Mouse (Mus musculus) embryonic facial prominence, embryonic 12.5 days (tissue): ENCODE data around the gene Mrpl20. TPM values are rescaled to one million over a fixed set of nuclear protein-coding genes. Genes with fewer than 3 reads are reported as not detected.

Experiments
- ATAC-seq: fragments of 200-750 bp; cut with Nextera tagmentation; 2 replicates; pipeline ENCODE4 v1.8.0; 2017; ENCODE audit not compliant: insufficient number of reproducible peaks, insufficient read depth, low FRiP score, low TSS enrichment
- H3K27ac ChIP-seq: fragments of 300-500 bp; sonication (generic); 2 replicates; pipeline ENCODE4 v1.5.1; 2016; ENCODE audit warnings: mild to moderate bottlenecking
- H3K27me3 ChIP-seq: fragments of 300-500 bp; sonication (generic); 2 replicates; pipeline ENCODE4 v1.6.1; 2016; ENCODE audit warnings: mild to moderate bottlenecking, moderate library complexity
- H3K36me3 ChIP-seq: fragments of 300-500 bp; sonication (generic); 2 replicates; pipeline ENCODE4 v1.6.1; 2016; ENCODE audit warnings: mild to moderate bottlenecking
- H3K4me1 ChIP-seq: fragments of 300-500 bp; sonication (generic); 2 replicates; pipeline ENCODE4 v1.6.1; 2016
- H3K4me2 ChIP-seq: fragments of 300-500 bp; sonication (generic); replicated peaks from 2 replicates; pipeline ENCODE4 v1.6.1; 2016; ENCODE audit warnings: mild to moderate bottlenecking, moderate library complexity
- H3K4me3 ChIP-seq: fragments of 300-500 bp; sonication (generic); 2 replicates; pipeline ENCODE4 v1.5.1; 2016; ENCODE audit warnings: mild to moderate bottlenecking
- H3K9ac ChIP-seq: fragments of 300-500 bp; sonication (generic); 2 replicates; pipeline ENCODE4 v1.6.1; 2016; ENCODE audit warnings: mild to moderate bottlenecking, moderate library complexity
- H3K9me3 ChIP-seq: fragments of 300-500 bp; sonication (generic); 2 replicates; pipeline ENCODE4 v1.6.1; 2016; ENCODE audit warnings: mild to moderate bottlenecking, moderate library complexity
- WGBS: fragments of 180-500 bp; shearing (Covaris S2); methylation state at CpG from one replicate; pipeline ENCODE4 v1.1.7; 2016; 5-methylcytosine and 5-hydroxymethylcytosine counted together
- polyA plus RNA-seq: library from polyadenylated mRNA; unstranded; fragments of >200 nt; fragmentation: Nextera tagmentation; extraction: Ambion mirVana; gene quantifications from 2 replicates; pipeline ENCODE4 v1.2.1, GENCODE M21; 2016

Mrpl20 gene
- polyA plus RNA-seq, 1 experiment from 2014 or later: 214 TPM

DNA sequence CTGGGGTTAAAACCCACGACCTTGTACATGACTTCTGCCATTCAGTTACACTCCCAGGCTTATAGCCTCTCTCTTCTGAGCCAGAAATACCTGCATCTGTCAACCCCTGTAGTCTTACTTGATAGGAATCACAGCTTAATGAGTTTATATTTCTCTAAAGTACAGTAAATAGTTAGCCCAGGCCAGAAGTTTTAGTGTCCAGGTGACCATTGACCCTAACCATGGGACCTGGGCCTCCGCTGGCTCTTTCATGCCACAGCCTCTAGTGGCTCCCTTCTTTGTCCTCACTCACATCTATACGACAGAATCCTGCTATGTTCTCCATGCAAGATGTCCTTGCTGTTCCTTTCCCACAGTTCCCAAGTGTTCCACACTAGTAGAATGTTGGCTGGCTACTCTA is 5.2 kb downstream of the Mrpl20 start:
- 84% methylated on average over 3 of the region's 3 CpGs for WGBS

DNA sequence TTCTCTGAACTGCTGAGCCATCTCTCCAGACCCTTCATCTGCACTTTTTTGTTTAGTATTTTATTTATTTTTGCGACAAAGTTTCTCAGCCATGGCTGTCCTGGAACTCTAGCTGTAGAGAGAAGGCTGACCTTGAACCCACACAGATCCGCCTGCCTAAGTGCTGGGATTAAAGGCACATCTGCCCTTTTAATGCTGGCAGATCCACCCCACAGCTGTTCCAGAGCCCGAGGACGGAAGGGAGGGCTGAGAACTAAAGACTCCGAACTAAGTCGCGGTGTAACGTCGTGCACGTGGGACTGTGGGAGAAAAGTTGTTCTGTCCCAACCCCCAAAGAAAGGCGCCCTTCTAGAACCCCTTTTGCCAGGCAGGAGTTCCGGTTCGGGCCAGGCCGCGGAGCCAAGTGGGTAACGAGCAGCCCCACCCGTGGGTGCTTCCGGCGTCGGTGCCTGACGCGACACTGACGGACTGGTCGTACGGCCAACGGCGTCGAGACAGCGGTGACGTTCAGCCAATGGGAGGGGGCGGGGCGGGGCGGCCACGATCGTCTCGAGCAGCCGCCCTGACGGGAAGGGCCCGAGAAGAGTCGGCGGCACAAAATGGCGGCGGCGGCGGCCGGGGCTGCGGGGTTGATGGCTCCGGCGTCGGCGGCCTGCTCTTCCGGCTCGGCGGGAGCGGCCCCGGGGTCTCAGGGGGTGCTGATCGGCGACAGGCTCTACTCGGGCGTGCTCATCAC is 9.4 kb downstream of the Mrpl20 start, which contains the start of gene Ccnl2:
Gene Ccnl2 (plus strand): TSS at position 561 of the 736 bp plus-strand sequence.
- WGBS: 1% methylated on average over 60 of the region's 60 CpGs
- H3K9ac ChIP-seq: peak within 1 kb of the TSS; percentile 98
- peak; percentile 98 for ATAC-seq
- H3K9me3 ChIP-seq: no peaks in the 10 kb centered on the region
- no peaks in the 10 kb centered on the region for H3K27me3 ChIP-seq
- peaks cover 18% of the 10 kb centered on the region for H3K4me1 ChIP-seq
- peak within 1 kb of the TSS; percentile 94 for H3K27ac ChIP-seq
- H3K4me2 ChIP-seq: peak within 1 kb of the TSS; percentile 92
- H3K36me3 ChIP-seq: peaks cover 74% of the 10 kb centered on the region
- H3K4me3 ChIP-seq: peak within 1 kb of the TSS; percentile 93

More for the DNA sequence above, 5.2 kb downstream of the Mrpl20 start:
- Histone ChIP-seq H3K36me3 (peaks cover 50% of the 10 kb centered on the region), H3K4me2 (no peak overlapping the region), H3K9ac (no peak overlapping the region), H3K4me1 (peaks cover 18% of the 10 kb centered on the region), H3K9me3 (no peaks in the 10 kb centered on the region), H3K4me3 (no peak overlapping the region), H3K27me3 (no peaks in the 10 kb centered on the region), H3K27ac (no peak overlapping the region)
- no peak for ATAC-seq

DNA sequence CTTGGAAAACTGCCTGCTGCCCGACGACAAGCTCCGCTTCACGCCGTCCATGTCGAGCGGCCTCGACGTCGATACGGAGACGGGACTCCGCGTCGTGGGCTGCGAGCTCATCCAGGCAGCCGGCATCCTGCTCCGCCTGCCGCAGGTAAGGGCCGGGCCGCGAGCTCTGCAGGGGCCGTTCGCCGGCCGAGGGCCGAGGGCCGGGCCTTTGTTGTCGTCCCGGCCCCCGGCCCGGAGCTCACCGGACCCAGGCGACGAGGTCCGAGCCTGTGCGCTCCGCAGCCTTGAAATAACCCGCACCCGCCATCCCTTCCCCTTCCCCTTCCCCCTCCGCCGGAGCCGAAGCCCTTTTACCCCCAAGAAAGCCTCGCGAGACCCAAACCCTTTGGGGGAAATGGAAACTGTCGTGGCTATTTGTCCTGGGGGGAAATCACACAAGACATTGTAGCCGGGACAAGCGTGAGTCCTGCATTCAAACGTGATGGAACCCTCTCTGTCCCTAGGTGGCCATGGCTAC is 10.0 kb downstream of the Mrpl20 start:
- no peaks in the 10 kb centered on the region for H3K9me3 ChIP-seq
- peak overlapping the region; percentile 93 for H3K4me3 ChIP-seq
- H3K4me1 ChIP-seq: peaks cover 18% of the 10 kb centered on the region
- H3K4me2 ChIP-seq: peak overlapping the region; percentile 92
- H3K27me3 ChIP-seq: no peaks in the 10 kb centered on the region
- peak; percentile 44 for ATAC-seq
- peaks cover 74% of the 10 kb centered on the region for H3K36me3 ChIP-seq
- peak overlapping the region; percentile 98 for H3K9ac ChIP-seq
- H3K27ac ChIP-seq: peak overlapping the region; percentile 85
- WGBS: under 1% methylated on average over 49 of the region's 49 CpGs

DNA sequence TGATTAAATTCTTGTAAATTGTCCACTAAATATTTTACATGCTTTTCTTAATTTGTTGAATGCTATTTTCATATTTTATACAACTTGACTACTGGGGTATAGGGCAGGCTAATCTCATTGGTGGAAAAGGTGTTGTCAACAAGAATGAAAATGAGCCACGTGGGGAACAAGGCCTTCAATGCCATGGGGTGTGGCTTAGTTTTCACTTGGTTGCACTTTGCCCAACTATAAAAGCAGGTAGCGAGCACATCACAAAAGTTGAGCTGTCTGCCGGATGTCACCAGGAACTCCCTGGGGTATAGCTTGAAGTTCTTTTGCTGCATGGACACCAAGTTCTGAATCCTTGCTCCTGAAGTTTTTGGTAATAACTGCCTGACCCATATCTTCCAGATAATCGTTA is 14.9 kb downstream of the Mrpl20 start:
- Histone ChIP-seq H3K4me1 (peaks cover 12% of the 10 kb centered on the region), H3K27ac (no peak overlapping the region), H3K4me2 (no peak overlapping the region), H3K36me3 (peaks cover 85% of the 10 kb centered on the region), H3K9me3 (no peaks in the 10 kb centered on the region), H3K9ac (no peak overlapping the region), H3K27me3 (no peaks in the 10 kb centered on the region), H3K4me3 (no peak overlapping the region)
- 89% methylated on average over 4 of the region's 4 CpGs for WGBS
- no peak for ATAC-seq

DNA sequence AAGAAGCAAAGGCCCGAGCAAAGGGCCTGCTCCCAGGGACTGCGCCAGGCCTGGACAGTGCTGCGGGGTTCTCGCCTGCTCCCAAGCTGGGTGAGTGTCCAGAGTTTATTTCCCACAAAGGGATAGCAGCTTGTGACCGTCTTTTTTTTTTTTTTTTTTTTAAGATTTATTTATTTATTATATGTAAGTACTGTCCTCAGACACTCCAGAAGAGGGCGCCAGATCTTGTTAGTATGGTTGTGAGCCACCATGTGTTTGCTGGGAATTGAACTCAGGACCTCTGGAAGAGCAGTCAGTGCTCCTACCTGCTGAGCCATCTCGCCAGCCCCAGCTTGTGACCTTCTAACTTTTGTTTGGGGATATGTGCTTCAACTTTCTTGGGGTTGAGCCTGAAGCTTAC is 18.3 kb downstream of the Mrpl20 start:
- H3K9ac ChIP-seq: no peak overlapping the region
- no peak overlapping the region for H3K27ac ChIP-seq
- 80% methylated on average over 7 of the region's 7 CpGs for WGBS
- no peaks in the 10 kb centered on the region for H3K27me3 ChIP-seq
- no peak overlapping the region for H3K4me3 ChIP-seq
- no peak overlapping the region for H3K4me2 ChIP-seq
- no peaks in the 10 kb centered on the region for H3K4me1 ChIP-seq
- no peaks in the 10 kb centered on the region for H3K9me3 ChIP-seq
- H3K36me3 ChIP-seq: peaks cover 91% of the 10 kb centered on the region
- no peak for ATAC-seq

DNA sequence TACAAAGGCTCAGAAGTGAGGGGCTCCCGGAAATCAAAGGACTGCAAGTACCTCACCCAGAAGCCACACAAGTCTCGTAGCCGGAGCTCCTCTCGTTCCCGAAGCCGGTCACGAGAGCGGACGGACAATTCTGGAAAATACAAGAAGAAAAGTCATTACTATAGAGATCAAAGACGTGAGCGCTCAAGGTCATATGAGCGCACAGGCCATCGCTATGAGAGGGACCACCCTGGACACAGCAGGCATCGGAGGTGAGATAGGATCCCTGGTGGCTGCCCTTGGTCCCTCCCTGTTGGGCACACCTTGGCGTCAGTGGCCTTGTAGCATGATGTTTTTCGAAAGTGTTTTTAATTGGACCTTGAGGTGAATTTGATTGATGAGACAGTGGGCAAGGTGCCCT is 20.8 kb downstream of the Mrpl20 start:
- no peak for ATAC-seq
- Histone ChIP-seq H3K36me3 (peaks cover 82% of the 10 kb centered on the region), H3K27me3 (no peaks in the 10 kb centered on the region), H3K4me1 (no peaks in the 10 kb centered on the region), H3K4me3 (no peak overlapping the region), H3K9me3 (no peaks in the 10 kb centered on the region), H3K27ac (no peak overlapping the region), H3K9ac (no peak overlapping the region), H3K4me2 (no peak overlapping the region)
- WGBS: 95% methylated on average over 16 of the region's 16 CpGs

DNA sequence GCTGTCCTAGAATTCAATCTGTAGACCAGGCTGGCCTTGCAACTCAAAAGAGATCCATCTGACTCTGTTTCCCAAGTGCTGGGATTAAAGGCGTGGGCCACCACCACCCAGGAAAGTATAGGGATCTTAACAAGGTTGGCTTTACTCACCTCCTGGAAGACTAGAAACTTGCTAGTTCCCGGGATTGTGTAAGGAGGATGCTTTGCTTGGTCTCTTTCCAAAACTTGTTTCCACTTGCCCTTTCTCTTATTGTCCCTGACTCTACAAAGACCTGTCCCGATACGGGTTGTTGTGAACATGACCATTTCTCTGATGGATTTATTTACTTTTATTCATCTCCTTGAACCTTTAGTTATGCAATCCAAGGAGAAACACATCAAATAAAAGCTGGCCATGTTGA is 27.2 kb downstream of the Mrpl20 start:
- Histone ChIP-seq H3K4me2 (no peak overlapping the region), H3K4me1 (peaks cover 26% of the 10 kb centered on the region), H3K9me3 (no peaks in the 10 kb centered on the region), H3K9ac (no peak overlapping the region), H3K27me3 (no peaks in the 10 kb centered on the region), H3K36me3 (peaks cover 23% of the 10 kb centered on the region), H3K4me3 (no peak overlapping the region), H3K27ac (no peak overlapping the region)
- 93% methylated on average over 4 of the region's 4 CpGs for WGBS
- no peak for ATAC-seq

DNA sequence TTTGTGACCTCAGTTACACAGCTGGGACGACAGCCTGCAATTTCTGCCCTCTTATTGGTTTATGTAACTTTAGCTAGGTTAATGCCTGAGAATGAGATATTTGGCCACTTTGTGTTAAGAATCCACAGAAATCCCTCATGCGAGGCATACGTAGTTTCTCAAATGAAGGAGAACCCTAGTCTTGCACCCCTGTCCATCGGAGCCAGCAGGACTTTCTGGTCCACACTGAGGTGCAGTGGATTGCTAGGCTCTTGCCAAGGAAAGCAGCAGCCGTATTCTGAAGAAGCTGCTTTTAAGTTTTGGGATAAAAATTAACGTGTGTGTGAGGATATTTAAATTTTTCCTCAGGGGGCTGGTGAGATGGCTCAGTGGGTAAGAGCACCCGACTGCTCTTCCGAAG is 27.9 kb downstream of the Mrpl20 start:
- no peak for ATAC-seq
- Histone ChIP-seq H3K4me3 (peak overlapping the region; percentile 92), H3K36me3 (peaks cover 15% of the 10 kb centered on the region), H3K4me1 (peaks cover 26% of the 10 kb centered on the region), H3K4me2 (peak overlapping the region; percentile 85; the same call in 1 of the 2 replicates), H3K27ac (peak overlapping the region; percentile 18), H3K27me3 (no peaks in the 10 kb centered on the region), H3K9ac (no peak overlapping the region), H3K9me3 (no peaks in the 10 kb centered on the region)
- 57% methylated on average over 8 of the region's 8 CpGs for WGBS

DNA sequence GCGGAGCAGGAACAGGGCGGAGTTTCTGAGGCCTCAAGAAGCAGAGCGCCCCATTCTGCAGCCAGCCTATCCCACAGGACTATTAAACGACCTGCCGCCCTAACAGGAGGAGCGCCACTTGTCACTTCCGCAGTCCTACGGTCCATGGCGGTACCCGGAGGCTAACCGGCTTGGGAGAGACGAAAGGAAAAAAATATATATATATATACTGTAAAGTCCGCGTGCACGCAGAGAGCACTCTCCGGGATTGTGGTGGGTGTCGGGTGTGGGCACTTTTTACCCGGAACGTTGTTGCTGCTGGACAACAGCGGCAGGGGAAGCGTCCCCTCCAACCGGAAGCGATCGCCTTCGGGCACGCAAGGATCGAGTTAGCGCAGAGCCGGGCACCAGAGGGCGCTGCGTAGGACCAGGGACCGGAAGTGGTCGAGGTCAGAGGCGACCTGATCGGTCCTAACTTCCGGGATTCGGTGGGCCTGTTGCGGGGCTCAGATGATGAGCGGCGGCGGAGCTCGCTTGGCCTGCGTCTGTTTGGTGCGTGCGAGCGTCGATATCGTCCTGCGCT is 28.6 kb downstream of the Mrpl20 start, which contains the start of gene Aurkaip1:
Gene Aurkaip1 (plus strand): TSS at position 68 of the 562 bp plus-strand sequence.
- H3K36me3 ChIP-seq: peaks cover 12% of the 10 kb centered on the region; the same call in 1 of the 2 replicates
- peaks cover 26% of the 10 kb centered on the region for H3K4me1 ChIP-seq

DNA sequence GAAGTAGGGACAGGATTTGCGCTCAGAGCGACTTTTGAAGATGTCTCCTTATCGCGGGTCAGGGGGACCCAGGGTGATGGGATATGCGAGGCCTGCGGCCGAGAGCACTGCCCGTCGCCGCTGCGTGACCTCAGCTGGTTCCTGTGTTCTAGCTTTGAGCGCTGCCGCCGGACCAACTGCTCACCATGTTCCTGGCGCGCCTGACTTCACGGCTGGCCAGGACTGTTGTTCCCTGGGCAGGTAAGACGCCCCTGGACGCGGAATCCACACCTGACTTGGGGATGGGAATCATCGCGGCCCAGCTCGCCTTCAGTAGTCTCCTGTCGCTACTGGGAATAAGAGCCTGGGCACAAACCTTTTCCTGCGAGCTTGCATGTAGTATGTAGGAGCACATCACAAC is 29.2 kb downstream of the Mrpl20 start:
- Histone ChIP-seq H3K27me3 (no peaks in the 10 kb centered on the region), H3K4me1 (peaks cover 26% of the 10 kb centered on the region), H3K4me3 (peak overlapping the region; percentile 92), H3K4me2 (peak overlapping the region; percentile 85), H3K27ac (peak overlapping the region; percentile 87), H3K9me3 (no peaks in the 10 kb centered on the region), H3K9ac (peak overlapping the region; percentile 96), H3K36me3 (peaks cover 8% of the 10 kb centered on the region; the same call in 1 of the 2 replicates)
- ATAC-seq: 0 out of 2 replicates have a peak, but pooled peaks have one; percentile 17
- 1% methylated on average over 25 of the region's 25 CpGs for WGBS

More for the DNA sequence above, 28.6 kb downstream of the Mrpl20 start, which contains the start of gene Aurkaip1:
- H3K4me3 ChIP-seq: peak within 1 kb of the TSS; percentile 92
- ATAC-seq: peak; percentile 90
- peak within 1 kb of the TSS; percentile 96 for H3K9ac ChIP-seq
- under 1% methylated on average over 49 of the region's 49 CpGs for WGBS
- peak within 1 kb of the TSS; percentile 85 for H3K4me2 ChIP-seq
- H3K27me3 ChIP-seq: no peaks in the 10 kb centered on the region
- H3K9me3 ChIP-seq: no peaks in the 10 kb centered on the region
- peak within 1 kb of the TSS; percentile 87 for H3K27ac ChIP-seq

DNA sequence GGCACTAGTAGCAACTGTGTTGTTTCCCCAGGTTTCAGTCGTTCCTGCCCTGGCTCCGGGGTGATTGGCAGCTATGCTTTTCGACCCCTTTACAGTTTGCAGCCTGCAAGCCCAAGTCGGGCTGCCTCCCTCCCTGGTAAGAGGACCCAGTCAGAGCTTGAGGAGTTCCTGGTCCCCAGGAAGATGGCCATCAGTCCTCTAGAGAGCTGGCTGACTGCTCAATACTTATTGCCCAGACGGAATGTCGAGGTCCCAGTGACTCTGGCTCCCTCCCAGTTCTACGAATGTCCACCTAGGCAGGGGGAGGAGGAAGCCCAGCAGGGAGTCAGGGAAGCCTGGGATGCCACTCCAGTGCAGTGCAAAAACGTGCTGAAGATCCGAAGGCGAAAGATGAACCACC is 29.6 kb downstream of the Mrpl20 start:
- H3K27ac ChIP-seq: 0 out of 2 replicates have a peak overlapping the region, but pooled peaks have one; percentile 87

More for the DNA sequence above, 29.6 kb downstream of the Mrpl20 start:
- H3K27me3 ChIP-seq: no peaks in the 10 kb centered on the region
- H3K9me3 ChIP-seq: no peaks in the 10 kb centered on the region
- peak overlapping the region; percentile 96 for H3K9ac ChIP-seq
- peak overlapping the region; percentile 92 for H3K4me3 ChIP-seq
- no peak for ATAC-seq
- peaks cover 8% of the 10 kb centered on the region; the same call in 1 of the 2 replicates for H3K36me3 ChIP-seq
- H3K4me1 ChIP-seq: peaks cover 26% of the 10 kb centered on the region
- H3K4me2 ChIP-seq: peak overlapping the region; percentile 85
- WGBS: 57% methylated on average over 10 of the region's 10 CpGs
